Mouse (Mus musculus) myocyte (in vitro differentiated cells): ENCODE data around the gene Prss12. TPM values are rescaled to one million over a fixed set of nuclear protein-coding genes. Genes with fewer than 3 reads are reported as not detected.
"Not testable (repeated sequence)": the region's sequence is repeated elsewhere in the genome, so short reads cannot be mapped to it uniquely, and the experiment has no call there.

ENCODE experiments used
- H3K27me3 ChIP-seq: one replicate; pipeline ENCODE4 v1.6.1; 2011; ENCODE audit not compliant: control insufficient read depth, insufficient read depth, insufficient read length
- H3K36me3 ChIP-seq: one replicate; pipeline ENCODE4 v1.6.1; 2011; ENCODE audit not compliant: control insufficient read depth, insufficient read depth
- H3K4me2 ChIP-seq: one replicate; pipeline ENCODE4 v1.6.1; 2011; ENCODE audit warnings: low read depth, control low read depth
- H3K4me3 ChIP-seq: one replicate; pipeline ENCODE4 v1.5.1; 2011; ENCODE audit warnings: mild to moderate bottlenecking, control low read depth, moderate library complexity
- H3K79me2 ChIP-seq: one replicate; pipeline ENCODE4 v1.6.1; 2011; ENCODE audit not compliant: control insufficient read depth, insufficient read depth
- H3ac ChIP-seq: one replicate; pipeline ENCODE4 v1.6.1; 2011; ENCODE audit not compliant: control insufficient read depth, insufficient read length
- CEBPB ChIP-seq: IDR thresholded peaks from 2 replicates; pipeline ENCODE4 v1.6.1; 2011; ENCODE audit warnings: mild to moderate bottlenecking, moderate library complexity; ENCODE audit not compliant: poor library complexity, insufficient read depth, severe bottlenecking
- E2F4 ChIP-seq: IDR thresholded peaks from one replicate; pipeline ENCODE4 v1.6.1; 2011; ENCODE audit warnings: mild to moderate bottlenecking, control low read depth, moderate library complexity; ENCODE audit not compliant: insufficient read depth
- MAX ChIP-seq: IDR thresholded peaks from one replicate; pipeline ENCODE4 v1.6.1; 2011; ENCODE audit warnings: low read depth, mild to moderate bottlenecking, control low read depth
- MYOD1 ChIP-seq, 3 experiments: IDR thresholded peaks; one replicate each; pipeline ENCODE4 v1.6.1; 2011; ENCODE audit warnings: control low read depth in 2 of 3, low read depth in 2 of 3, mild to moderate bottlenecking in 2 of 3, moderate library complexity in 1 of 3; ENCODE audit not compliant: insufficient read length in 2 of 3, control insufficient read depth in 1 of 3
- MYOG ChIP-seq, 3 experiments: IDR thresholded peaks; one replicate each; pipeline ENCODE4 v1.6.1; 2011; ENCODE audit warnings: control low read depth in 2 of 3, low read depth in 2 of 3, mild to moderate bottlenecking in 2 of 3; ENCODE audit not compliant: insufficient read length in 2 of 3, control insufficient read depth in 1 of 3, insufficient read depth in 1 of 3
- POLR2A ChIP-seq: IDR thresholded peaks from one replicate; pipeline ENCODE4 v1.6.1; 2011; ENCODE audit warnings: low read depth, mild to moderate bottlenecking, control low read depth, moderate library complexity; ENCODE audit not compliant: insufficient read length
- POLR2AphosphoS2 ChIP-seq: IDR thresholded peaks from one replicate; pipeline ENCODE4 v1.6.1; 2011; ENCODE audit warnings: low read depth, control low read depth; ENCODE audit not compliant: insufficient read length
- REST ChIP-seq: IDR thresholded peaks from one replicate; pipeline ENCODE4 v1.6.1; 2011; ENCODE audit warnings: mild to moderate bottlenecking, control low read depth, moderate library complexity; ENCODE audit not compliant: insufficient read depth, insufficient read length
- SRF ChIP-seq: IDR thresholded peaks from one replicate; pipeline ENCODE4 v1.6.1; 2011; ENCODE audit warnings: low read depth; ENCODE audit not compliant: control insufficient read depth, insufficient read length
- TCF12 ChIP-seq: IDR thresholded peaks from one replicate; pipeline ENCODE4 v1.6.1; 2011; ENCODE audit warnings: mild to moderate bottlenecking, control low read depth; ENCODE audit not compliant: poor library complexity, insufficient read depth, severe bottlenecking
- TCF3 ChIP-seq: IDR thresholded peaks from one replicate; pipeline ENCODE4 v1.6.1; 2011; ENCODE audit warnings: low read depth, control low read depth; ENCODE audit not compliant: insufficient read length
- USF1 ChIP-seq: IDR thresholded peaks from one replicate; pipeline ENCODE4 v1.6.1; 2011; ENCODE audit warnings: low read depth, mild to moderate bottlenecking, control low read depth, moderate library complexity
- polyA plus RNA-seq: library from polyadenylated mRNA; unstranded; fragments of >200 nt; fragmentation: generic; extraction: Trizol; gene quantifications from one replicate; pipeline ENCODE4 v1.2.1, GENCODE M21; 2012; ENCODE audit warnings: missing spikeins

The Prss12 gene
- polyA plus RNA-seq, 1 experiment, result 1.2 TPM

DNA sequence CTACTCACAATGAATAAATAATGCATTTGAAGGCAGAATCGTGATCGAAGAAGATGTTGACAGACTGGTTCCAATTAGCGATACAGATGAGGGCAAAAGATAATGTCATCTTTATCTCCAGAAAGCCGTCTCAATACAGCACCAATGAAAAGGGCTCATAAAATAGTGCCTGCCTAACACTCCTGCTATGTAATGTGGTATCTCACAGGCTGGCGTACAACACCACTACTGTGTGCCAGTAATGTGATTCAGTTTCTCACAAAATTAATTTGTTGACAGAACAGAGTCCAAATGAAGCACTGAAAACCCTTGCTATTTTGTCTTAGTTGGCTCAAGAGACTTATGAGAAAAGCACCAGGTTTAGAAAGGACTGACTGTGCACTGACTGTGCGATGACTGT, 48.4 kb downstream of the Prss12 start:
- Histone ChIP-seq H3K4me3 (no peak overlapping the region), H3K4me2 (no peak overlapping the region), H3K36me3 (no peaks in the 10 kb centered on the region), H3K27me3 (no peaks in the 10 kb centered on the region), H3K79me2 (no peaks in the 10 kb centered on the region), H3ac (no peak overlapping the region)
- TF ChIP-seq USF1 (no peak), TCF3 (no peak), POLR2AphosphoS2 (no peak), MYOG (IDR thresholded peaks at IDR 0.05; ENCODE audit: control insufficient read depth in 1 of 3, insufficient read depth in 1 of 3, insufficient read length in 2 of 3, low read depth in 2 of 3) (no peak), MAX (no peak), CEBPB (no peak), TCF12 (no peak), POLR2A (no peak), E2F4 (no peak), MYOD1 (IDR thresholded peaks at IDR 0.05; ENCODE audit: control insufficient read depth in 1 of 3, insufficient read length in 2 of 3, low read depth in 2 of 3) (no peak)

GRCm38 (mm10) chr3:123498787-123499186, 52.1 kb downstream of the Prss12 start:
- Histone ChIP-seq H3K36me3 (no peaks in the 10 kb centered on the region), H3K27me3 (no peaks in the 10 kb centered on the region), H3K79me2 (no peaks in the 10 kb centered on the region), H3ac (no peak overlapping the region), H3K4me3 (no peak overlapping the region), H3K4me2 (no peak overlapping the region)
- no peak for TF ChIP-seq MYOD1 (IDR thresholded peaks at IDR 0.05; ENCODE audit: control insufficient read depth in 1 of 3, insufficient read length in 2 of 3, low read depth in 2 of 3)
- TF ChIP-seq SRF, result no peak
- no peak for TF ChIP-seq MYOG (IDR thresholded peaks at IDR 0.05; ENCODE audit: control insufficient read depth in 1 of 3, insufficient read depth in 1 of 3, insufficient read length in 2 of 3, low read depth in 2 of 3)
- TF ChIP-seq POLR2A, result no peak
- no peak for TF ChIP-seq POLR2AphosphoS2

DNA sequence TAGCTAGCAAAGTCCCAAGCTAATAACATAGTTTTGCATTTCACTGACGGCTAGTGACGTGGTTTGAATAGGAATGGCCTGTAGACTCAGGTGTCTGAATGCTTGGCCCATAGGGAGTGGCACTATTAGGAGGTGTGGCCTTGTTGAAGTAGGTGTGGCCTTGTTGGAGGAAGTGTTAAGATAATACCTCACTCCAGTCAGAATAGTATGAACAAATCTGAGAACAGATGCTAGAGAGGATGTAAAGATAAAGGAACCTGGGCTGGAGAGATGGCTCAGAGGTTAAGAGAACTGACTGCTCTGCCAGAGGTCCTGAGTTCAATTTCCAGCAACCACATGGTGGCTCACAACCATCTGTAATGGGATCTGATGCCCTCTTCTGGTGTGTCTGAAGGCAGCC, 55.1 kb downstream of the Prss12 start:
- H3K36me3 ChIP-seq, result peaks cover 14% of the 10 kb centered on the region
- not testable (repeated sequence) for H3K79me2 ChIP-seq, H3K27me3 ChIP-seq, H3K4me3 ChIP-seq, H3K4me2 ChIP-seq, H3ac ChIP-seq

- H3K36me3 ChIP-seq, result peaks cover 21% of the 10 kb centered on the region
Measured at GRCm38 (mm10) chr3:123503943-123504342, 57.2 kb downstream of the Prss12 start.

GRCm38 (mm10) chr3:123504783-123505182, 58.1 kb downstream of the Prss12 start:
- H3K36me3 ChIP-seq, result peaks cover 21% of the 10 kb centered on the region
- no peak overlapping the region for H3ac ChIP-seq
- H3K4me3 ChIP-seq, result no peak overlapping the region
- no peak overlapping the region for H3K4me2 ChIP-seq
- no peaks in the 10 kb centered on the region for H3K27me3 ChIP-seq
- H3K79me2 ChIP-seq, result peaks cover 15% of the 10 kb centered on the region
- TF ChIP-seq MYOG (IDR thresholded peaks at IDR 0.05; ENCODE audit: control insufficient read depth in 1 of 3, insufficient read depth in 1 of 3, insufficient read length in 2 of 3, low read depth in 2 of 3), result no peak
- no peak for TF ChIP-seq REST
- no peak for TF ChIP-seq USF1
- TF ChIP-seq POLR2AphosphoS2, result peak; percentile 65
- no peak for TF ChIP-seq MAX
- TF ChIP-seq MYOD1 (IDR thresholded peaks at IDR 0.05; ENCODE audit: control insufficient read depth in 1 of 3, insufficient read length in 2 of 3, low read depth in 2 of 3), result no peak
- TF ChIP-seq SRF, result no peak

More at GRCm38 (mm10) chr3:123503943-123504342, 57.2 kb downstream of the Prss12 start:
- TF ChIP-seq TCF12 (no peak), E2F4 (no peak), USF1 (no peak), POLR2AphosphoS2 (no peak), CEBPB (no peak), TCF3 (no peak), SRF (no peak), POLR2A (no peak), MYOG (IDR thresholded peaks at IDR 0.05; ENCODE audit: control insufficient read depth in 1 of 3, insufficient read depth in 1 of 3, insufficient read length in 2 of 3, low read depth in 2 of 3) (no peak)
- Histone ChIP-seq H3ac (no peak overlapping the region), H3K4me3 (no peak overlapping the region), H3K27me3 (no peaks in the 10 kb centered on the region), H3K79me2 (peaks cover 15% of the 10 kb centered on the region), H3K4me2 (no peak overlapping the region)
